11 mouse cellular contexts compared by ENCODE assay signal in the genomic region with DNA sequence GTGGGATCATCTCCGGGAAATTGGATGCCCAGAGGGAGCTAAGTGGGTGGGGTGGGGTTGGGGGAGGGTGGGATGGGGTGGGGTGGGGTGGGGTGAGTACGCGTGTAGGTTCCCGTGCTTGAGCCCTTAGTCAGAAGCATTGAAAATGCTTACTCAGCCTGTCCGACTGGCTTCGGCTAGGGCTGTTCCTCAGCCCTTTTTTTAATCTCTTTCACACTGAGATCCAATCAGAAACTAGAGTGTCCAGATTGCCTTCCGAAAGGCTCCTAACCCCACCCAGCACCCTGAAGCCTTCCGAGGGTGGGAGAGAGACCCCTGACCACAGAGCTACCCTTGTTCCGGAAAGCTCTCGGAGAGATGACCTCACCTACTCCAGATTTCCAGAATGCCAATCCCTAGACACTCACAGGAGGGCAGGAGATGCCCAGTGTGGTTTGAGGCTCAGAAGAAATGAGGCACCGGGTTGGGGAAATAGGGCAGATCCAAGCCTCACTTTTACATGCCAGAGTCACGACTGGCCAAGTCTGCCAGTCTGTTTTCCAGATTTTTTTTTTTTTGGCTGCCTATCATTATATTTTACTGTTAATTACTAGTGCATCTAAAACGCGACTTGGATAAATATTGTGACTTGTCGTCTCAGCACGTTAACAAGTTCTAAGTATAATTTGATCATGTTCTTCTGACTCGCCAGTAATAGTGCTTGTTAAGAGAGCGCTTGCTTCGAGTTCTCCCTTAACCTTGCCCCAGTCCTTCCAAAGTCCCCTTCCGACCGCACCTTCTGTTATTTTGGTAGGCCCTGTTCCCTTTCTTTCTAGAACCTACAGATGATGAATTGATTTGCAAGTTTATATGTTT. TPM values are rescaled to one million over a fixed set of nuclear protein-coding genes. Genes with fewer than 3 reads are reported as not detected.
A peak's percentile ranks its signal among the peaks of the same experiment; 100 is the strongest.
DNase-seq lines count a peak whose midpoint lies in the region; ATAC-seq and TF ChIP-seq lines count a peak whose summit lies in the region.
"Had no signal": no experiment of that assay in that cellular context is flagged by ENCODE, and none has a peak within 500 bp of the region (broad histone marks: within the 10 kb centered on the region; RNA-seq: fewer than 3 reads in every experiment).

No protein-coding gene starts in this region.

- no peak for TF ChIP-seq POLR2A in bone marrow, adult 2 months (IDR thresholded peaks at IDR 0.05; ENCODE audit: borderline replicate concordance, control insufficient read depth, low read depth, low read length)

- no peaks in the 10 kb centered on the region for H3K4me1 ChIP-seq in heart, embryonic 12.5 days (replicated peaks)
- peaks cover 1% of the 10 kb centered on the region; the same call in 1 of the 2 replicates for H3K4me1 ChIP-seq in bone marrow, adult 2 months (ENCODE audit: control insufficient read depth, insufficient read depth, low read length)

- WGBS in heart, embryonic 12.5 days: 75% methylated on average over 21 of the region's 21 CpGs
- WGBS in bone marrow, adult 2 months: 53% methylated on average over 21 of the region's 21 CpGs

- H3K9me3 ChIP-seq in heart, embryonic 12.5 days (replicated peaks): no peaks in the 10 kb centered on the region; the same call in 1 of the 2 replicates
- H3K9me3 ChIP-seq: heart, embryonic 13.5 days had no signal

- TF ChIP-seq CTCF in bone marrow, adult 2 months (IDR thresholded peaks at IDR 0.05; ENCODE audit: control insufficient read depth, insufficient read depth, low read length): no peak

- DNase-seq in heart, postnatal 14 days: no peak
- peak; percentile 15 for DNase-seq in CD4-positive helper T cell, adult 2 months (ENCODE audit: low read depth, low spot score)
- DNase-seq in left cerebral cortex, adult 9 months (ENCODE audit: low spot score in 2 of 2): no peak
- no peak for DNase-seq in kidney, adult 18-20 months
- no peak for DNase-seq in left cerebral cortex, postnatal 14 days (ENCODE audit: low spot score in 2 of 2)
- DNase-seq: right cerebral cortex, adult 18-20 months; thymus, adult 2 months had no signal

- no peak overlapping the region for H3K27ac ChIP-seq in heart, embryonic 12.5 days (ENCODE audit: poor library complexity, severe bottlenecking)
- peak overlapping the region; percentile 81 for H3K27ac ChIP-seq in bone marrow, adult 2 months (ENCODE audit: control insufficient read depth, insufficient read depth, low read depth, low read length, poor library complexity)
- H3K27ac ChIP-seq: heart, embryonic 13.5 days had no signal

- H3K4me2 ChIP-seq in heart, embryonic 12.5 days: peak overlapping the region; percentile 15; the same call in 1 of the 2 replicates
- H3K4me2 ChIP-seq: heart, embryonic 13.5 days had no signal

- intact Hi-C loops in heart, postnatal 14 days (cut with DNase I): no loop called here
- intact Hi-C loops in left cerebral cortex, postnatal 14 days (cut with DNase I): no loop called here

- no peak for ATAC-seq in heart, embryonic 12.5 days (ENCODE audit: insufficient number of reproducible peaks, low FRiP score)
- peak; percentile 61 for ATAC-seq in megakaryocyte, adult 5-6 weeks (ENCODE audit: poor library complexity, severe bottlenecking)

- H3K36me3 ChIP-seq in heart, embryonic 12.5 days: no peaks in the 10 kb centered on the region
- H3K36me3 ChIP-seq: heart, embryonic 13.5 days had no signal

- no peak overlapping the region for H3K9ac ChIP-seq in heart, embryonic 12.5 days
- H3K9ac ChIP-seq: heart, embryonic 13.5 days had no signal

- H3K4me3 ChIP-seq in heart, embryonic 12.5 days: no peak overlapping the region
- H3K4me3 ChIP-seq in bone marrow, adult 2 months (replicated peaks; ENCODE audit: control insufficient read depth, low read depth, low read length): peak overlapping the region; percentile 15
- H3K4me3 ChIP-seq: heart, embryonic 13.5 days had no signal

- no peaks in the 10 kb centered on the region for H3K27me3 ChIP-seq in heart, embryonic 12.5 days (replicated peaks)
- H3K27me3 ChIP-seq: heart, embryonic 13.5 days had no signal

RNA-seq across cellular contexts. Expression of gene Mypn, which starts 26.2 kb away (rescaled TPM):
- 6.3 and 7.2 TPM in 2 replicates for polyA plus RNA-seq in heart, embryonic 12.5 days (2016; fragmentation: Nextera tagmentation; extraction: Ambion mirVana)
- total RNA-seq in heart, postnatal 14 days (2021): 10 to 100 TPM; 82.5 to 90.9 TPM
- 0.31 TPM in 1 of 2 replicates, not detected in the other for polyA plus RNA-seq in bone marrow, adult 2 months (2011; ENCODE audit: insufficient read depth, insufficient read length, low replicate concordance, missing spikeins)
- total RNA-seq in megakaryocyte, adult 5-6 weeks (2015): not detected in 2 replicates
- total RNA-seq in megakaryocyte, adult 5-6 weeks (2017): not detected in 2 replicates
- 1 to 10 TPM; 4.9 to 5.0 TPM for total RNA-seq in left cerebral cortex, postnatal 14 days (2021)

Comparison
In these comparisons a context has a peak if more than half of its experiments do, and no peak if none do; other contexts are left out.
1. RNA of gene Mypn, which starts 26.2 kb away (total RNA-seq): 82.5 to 90.9 TPM in heart, postnatal 14 days; 4.9 to 5.0 TPM in left cerebral cortex, postnatal 14 days and not detected in megakaryocyte, adult 5-6 weeks; every median in the first group is over 10 times any median in the second.